Mouse (Mus musculus): ENCODE measurements around the gene Poc1b. TPM values are rescaled to one million over a fixed set of nuclear protein-coding genes. Genes with fewer than 3 reads are reported as not detected.

Poc1b gene
- polyA plus RNA-seq, 1 experiment from 2014 or later = 6.7 TPM

GRCm38 (mm10) chr10:99133321-99133875 lies 26.6 kb downstream of the Poc1b start:
- Histone ChIP-seq H3K4me2 (replicated peaks; ENCODE audit: low read depth) (no peak overlapping the region), H3K4me1 (replicated peaks; ENCODE audit: control insufficient read depth, insufficient read depth) (no peaks in the 10 kb centered on the region; the same call in 1 of the 2 replicates), H3K9me3 (ENCODE audit: control insufficient read depth, low read length) (no peaks in the 10 kb centered on the region), H3K36me3 (ENCODE audit: control insufficient read depth, insufficient read depth, low read length) (no peaks in the 10 kb centered on the region), H3K9ac (ENCODE audit: low read length) (no peak overlapping the region), H3K27ac (replicated peaks) (peak overlapping the region; percentile 91), H3K4me3 (ENCODE audit: low read depth, low read length) (no peak overlapping the region), H3K27me3 (ENCODE audit: control insufficient read depth, insufficient read depth, low read length) (no peaks in the 10 kb centered on the region)
- ATAC-seq (ENCODE audit: low FRiP score, low TSS enrichment) (no peak), DNase-seq (ENCODE audit: low spot score) (no peak)
- WGBS = 80% methylated on average over 16 of the region's 16 CpGs
- TF ChIP-seq EP300 (optimal IDR thresholded peaks at IDR 0.05) = no peak
- TF ChIP-seq CTCF (IDR thresholded peaks at IDR 0.05; ENCODE audit: low read depth) = no peak

- no peak overlapping the region for H3K27ac ChIP-seq (replicated peaks)
- H3K27me3 ChIP-seq (ENCODE audit: control insufficient read depth, insufficient read depth, low read length) = no peaks in the 10 kb centered on the region
- H3K4me3 ChIP-seq (ENCODE audit: low read depth, low read length) = no peak overlapping the region
- no peaks in the 10 kb centered on the region; the same call in 1 of the 2 replicates for H3K4me1 ChIP-seq (replicated peaks; ENCODE audit: control insufficient read depth, insufficient read depth)
- peak; percentile 60 for DNase-seq (ENCODE audit: low spot score)
- H3K4me2 ChIP-seq (replicated peaks; ENCODE audit: low read depth) = no peak overlapping the region
- no peaks in the 10 kb centered on the region for H3K36me3 ChIP-seq (ENCODE audit: control insufficient read depth, insufficient read depth, low read length)
- ATAC-seq (ENCODE audit: low FRiP score, low TSS enrichment) = no peak
- 55% methylated on average over 5 of the region's 5 CpGs for WGBS
- H3K9me3 ChIP-seq (ENCODE audit: control insufficient read depth, low read length) = no peaks in the 10 kb centered on the region
- TF ChIP-seq EP300 (optimal IDR thresholded peaks at IDR 0.05) = no peak
- no peak for TF ChIP-seq CTCF (IDR thresholded peaks at IDR 0.05; ENCODE audit: low read depth)
- H3K9ac ChIP-seq (ENCODE audit: low read length) = no peak overlapping the region
Observed at GRCm38 (mm10) chr10:99136337-99136736, 29.5 kb downstream of the Poc1b start.

GRCm38 (mm10) chr10:99145611-99146010 lies 38.8 kb downstream of the Poc1b start:
- no peak overlapping the region for H3K4me3 ChIP-seq (ENCODE audit: low read depth, low read length)
- ATAC-seq (ENCODE audit: low FRiP score, low TSS enrichment) (no peak), DNase-seq (ENCODE audit: low spot score) (no peak)
- no peak overlapping the region for H3K4me2 ChIP-seq (replicated peaks; ENCODE audit: low read depth)
- no peaks in the 10 kb centered on the region for H3K27me3 ChIP-seq (ENCODE audit: control insufficient read depth, insufficient read depth, low read length)
- H3K9ac ChIP-seq (ENCODE audit: low read length) = no peak overlapping the region
- H3K4me1 ChIP-seq (replicated peaks; ENCODE audit: control insufficient read depth, insufficient read depth) = no peaks in the 10 kb centered on the region
- H3K27ac ChIP-seq (replicated peaks) = no peak overlapping the region
- no peaks in the 10 kb centered on the region for H3K36me3 ChIP-seq (ENCODE audit: control insufficient read depth, insufficient read depth, low read length)
- TF ChIP-seq CTCF (IDR thresholded peaks at IDR 0.05; ENCODE audit: low read depth) (no peak), EP300 (optimal IDR thresholded peaks at IDR 0.05) (no peak)
- 56% methylated on average over 8 of the region's 8 CpGs for WGBS
- no peaks in the 10 kb centered on the region for H3K9me3 ChIP-seq (ENCODE audit: control insufficient read depth, low read length)

GRCm38 (mm10) chr10:99146596-99146995 lies 39.8 kb downstream of the Poc1b start:
- no peak for TF ChIP-seq EP300 (optimal IDR thresholded peaks at IDR 0.05)
- no peak for TF ChIP-seq CTCF (IDR thresholded peaks at IDR 0.05; ENCODE audit: low read depth)
- Histone ChIP-seq H3K4me1 (replicated peaks; ENCODE audit: control insufficient read depth, insufficient read depth) (no peaks in the 10 kb centered on the region), H3K27ac (replicated peaks) (no peak overlapping the region), H3K9me3 (ENCODE audit: control insufficient read depth, low read length) (no peaks in the 10 kb centered on the region), H3K4me3 (ENCODE audit: low read depth, low read length) (no peak overlapping the region), H3K4me2 (replicated peaks; ENCODE audit: low read depth) (no peak overlapping the region), H3K36me3 (ENCODE audit: control insufficient read depth, insufficient read depth, low read length) (no peaks in the 10 kb centered on the region), H3K9ac (ENCODE audit: low read length) (no peak overlapping the region), H3K27me3 (ENCODE audit: control insufficient read depth, insufficient read depth, low read length) (no peaks in the 10 kb centered on the region)
- WGBS = 85% methylated on average over 8 of the region's 8 CpGs
- DNase-seq (ENCODE audit: low spot score) (no peak), ATAC-seq (ENCODE audit: low FRiP score, low TSS enrichment) (no peak)

GRCm38 (mm10) chr10:99150016-99150415 lies 43.2 kb downstream of the Poc1b start:
- H3K9ac ChIP-seq (ENCODE audit: low read length) = no peak overlapping the region
- TF ChIP-seq EP300 (optimal IDR thresholded peaks at IDR 0.05) (no peak), CTCF (IDR thresholded peaks at IDR 0.05; ENCODE audit: low read depth) (no peak)
- no peaks in the 10 kb centered on the region for H3K36me3 ChIP-seq (ENCODE audit: control insufficient read depth, insufficient read depth, low read length)
- H3K27me3 ChIP-seq (ENCODE audit: control insufficient read depth, insufficient read depth, low read length) = no peaks in the 10 kb centered on the region
- no peak overlapping the region for H3K4me3 ChIP-seq (ENCODE audit: low read depth, low read length)
- H3K4me2 ChIP-seq (replicated peaks; ENCODE audit: low read depth) = no peak overlapping the region
- no peaks in the 10 kb centered on the region for H3K9me3 ChIP-seq (ENCODE audit: control insufficient read depth, low read length)
- no peak for DNase-seq (ENCODE audit: low spot score)
- ATAC-seq (ENCODE audit: low FRiP score, low TSS enrichment) = peak; percentile 25; the same call in 1 of the 2 replicates
- H3K4me1 ChIP-seq (replicated peaks; ENCODE audit: control insufficient read depth, insufficient read depth) = no peaks in the 10 kb centered on the region
- 91% methylated on average over 6 of the region's 6 CpGs for WGBS
- H3K27ac ChIP-seq (replicated peaks) = no peak overlapping the region

GRCm38 (mm10) chr10:99151580-99151979 lies 44.7 kb downstream of the Poc1b start:
- no peaks in the 10 kb centered on the region for H3K27me3 ChIP-seq (ENCODE audit: control insufficient read depth, insufficient read depth, low read length)
- H3K4me1 ChIP-seq (replicated peaks; ENCODE audit: control insufficient read depth, insufficient read depth) = no peaks in the 10 kb centered on the region
- TF ChIP-seq EP300 (optimal IDR thresholded peaks at IDR 0.05) (no peak), CTCF (IDR thresholded peaks at IDR 0.05; ENCODE audit: low read depth) (no peak)
- WGBS = 94% methylated on average over 1 of the region's 1 CpGs
- H3K4me2 ChIP-seq (replicated peaks; ENCODE audit: low read depth) = no peak overlapping the region
- H3K27ac ChIP-seq (replicated peaks) = no peak overlapping the region
- H3K36me3 ChIP-seq (ENCODE audit: control insufficient read depth, insufficient read depth, low read length) = no peaks in the 10 kb centered on the region
- DNase-seq (ENCODE audit: low spot score) = no peak
- no peaks in the 10 kb centered on the region for H3K9me3 ChIP-seq (ENCODE audit: control insufficient read depth, low read length)
- H3K9ac ChIP-seq (ENCODE audit: low read length) = no peak overlapping the region
- no peak for ATAC-seq (ENCODE audit: low FRiP score, low TSS enrichment)
- H3K4me3 ChIP-seq (ENCODE audit: low read depth, low read length) = no peak overlapping the region
